Mouse (Mus musculus): ENCODE measurements around the gene Spin4.
A peak's percentile ranks its signal among the peaks of the same experiment; 100 is the strongest.

The Spin4 gene

GRCm38 (mm10) chrX:95026361-95026892 lies at the start of gene Spin4:
TSS of gene Spin4 (minus strand) at chrX:95026682.
- DNase-seq (ENCODE audit: low read depth, low spot score): peak; percentile 72

- DNase-seq (ENCODE audit: low read depth, low spot score): no peak
These were observed 1.4 kb upstream of the Spin4 start for GRCm38 (mm10) chrX:95027907-95028306.

- DNase-seq (ENCODE audit: low read depth, low spot score): no peak
These were observed 612 bp downstream of the Spin4 start for GRCm38 (mm10) chrX:95025779-95026360.

GRCm38 (mm10) chrX:95012033-95012432 lies 14.4 kb downstream of the Spin4 start:
- peak; percentile 51 for DNase-seq (ENCODE audit: low read depth, low spot score)

- no peak for DNase-seq (ENCODE audit: low read depth, low spot score)
These were observed 27.6 kb downstream of the Spin4 start for GRCm38 (mm10) chrX:94998845-94999244.

GRCm38 (mm10) chrX:94994113-94994512 lies 32.4 kb downstream of the Spin4 start:
- peak; percentile 5 for DNase-seq (ENCODE audit: low read depth, low spot score)

GRCm38 (mm10) chrX:94990903-94991302 lies 35.6 kb downstream of the Spin4 start:
- no peak for DNase-seq (ENCODE audit: low read depth, low spot score)

GRCm38 (mm10) chrX:94990080-94990825 lies 36.2 kb downstream of the Spin4 start:
- DNase-seq (ENCODE audit: low read depth, low spot score): peak; percentile 35

Measured in forelimb bud, embryonic 11.5 days (tissue).